Mouse (Mus musculus) midbrain, embryonic 10.5 days (tissue): ENCODE results near the gene Nudcd3. TPM values are rescaled to one million over a fixed set of nuclear protein-coding genes. Genes with fewer than 3 reads are reported as not detected.

Experiments used
- DNase-seq: peaks from one replicate; pipeline ENCODE4 v3.0.0-alpha.2; 2017; ENCODE audit warnings: low spot score
- H3K27ac ChIP-seq: fragments of 300-500 bp; sonication (generic); replicated peaks from 2 replicates; pipeline ENCODE4 v1.5.1; 2016; ENCODE audit warnings: mild to moderate bottlenecking
- H3K27me3 ChIP-seq: fragments of 300-500 bp; sonication (generic); 2 replicates; pipeline ENCODE4 v1.6.1; 2016; ENCODE audit warnings: low read depth, mild to moderate bottlenecking; ENCODE audit not compliant: poor library complexity, severe bottlenecking
- H3K36me3 ChIP-seq: fragments of 300-500 bp; sonication (generic); 2 replicates; pipeline ENCODE4 v1.6.1; 2016; ENCODE audit warnings: mild to moderate bottlenecking, moderate library complexity
- H3K4me1 ChIP-seq: fragments of 300-500 bp; sonication (generic); 2 replicates; pipeline ENCODE4 v1.6.1; 2016
- H3K4me3 ChIP-seq: fragments of 300-500 bp; sonication (generic); 2 replicates; pipeline ENCODE4 v1.5.1; 2016; ENCODE audit warnings: mild to moderate bottlenecking, moderate library complexity
- H3K9me3 ChIP-seq: fragments of 300-500 bp; sonication (generic); replicated peaks from 2 replicates; pipeline ENCODE4 v1.6.1; 2016; ENCODE audit warnings: mild to moderate bottlenecking
- WGBS: fragments of 180-500 bp; shearing (Covaris S2); methylation state at CpG from one replicate; pipeline ENCODE4 v1.1.7; 2016; 5-methylcytosine and 5-hydroxymethylcytosine counted together
- polyA plus RNA-seq: library from polyadenylated mRNA; unstranded; fragments of >200 nt; fragmentation: Nextera tagmentation; extraction: Ambion mirVana; gene quantifications from 2 replicates; pipeline ENCODE4 v1.2.1, GENCODE M21; 2016

Gene Nudcd3
- polyA plus RNA-seq, 1 experiment from 2014 or later: 52.0 TPM

DNA sequence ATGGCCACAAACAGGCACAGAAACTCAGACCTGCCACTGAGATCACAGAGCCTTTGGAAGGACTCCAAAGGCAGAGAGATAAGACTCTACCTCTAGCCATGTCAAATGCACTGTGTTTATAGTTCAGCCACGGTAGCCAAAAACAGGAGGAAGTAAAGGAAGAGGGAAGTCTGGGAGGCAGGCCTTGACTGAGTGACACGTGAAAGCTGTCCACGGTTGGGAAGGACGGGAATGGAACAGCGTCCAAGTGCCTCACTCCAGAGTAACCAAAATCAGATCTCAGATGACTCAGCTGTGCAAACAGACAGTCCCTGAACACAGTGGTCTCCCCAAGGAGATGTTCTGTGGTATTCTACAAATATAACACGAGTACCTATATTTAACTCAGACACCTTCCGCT is 25.5 kb downstream of the Nudcd3 start:
- Histone ChIP-seq H3K27me3 (no peaks in the 10 kb centered on the region), H3K4me1 (peaks cover 26% of the 10 kb centered on the region), H3K9me3 (no peaks in the 10 kb centered on the region), H3K36me3 (0 out of 2 replicates have a peak, but pooled peaks cover 3% of the 10 kb centered on the region), H3K4me3 (no peak overlapping the region), H3K27ac (no peak overlapping the region)
- no peak for DNase-seq
- WGBS: 85% methylated on average over 7 of the region's 7 CpGs

DNA sequence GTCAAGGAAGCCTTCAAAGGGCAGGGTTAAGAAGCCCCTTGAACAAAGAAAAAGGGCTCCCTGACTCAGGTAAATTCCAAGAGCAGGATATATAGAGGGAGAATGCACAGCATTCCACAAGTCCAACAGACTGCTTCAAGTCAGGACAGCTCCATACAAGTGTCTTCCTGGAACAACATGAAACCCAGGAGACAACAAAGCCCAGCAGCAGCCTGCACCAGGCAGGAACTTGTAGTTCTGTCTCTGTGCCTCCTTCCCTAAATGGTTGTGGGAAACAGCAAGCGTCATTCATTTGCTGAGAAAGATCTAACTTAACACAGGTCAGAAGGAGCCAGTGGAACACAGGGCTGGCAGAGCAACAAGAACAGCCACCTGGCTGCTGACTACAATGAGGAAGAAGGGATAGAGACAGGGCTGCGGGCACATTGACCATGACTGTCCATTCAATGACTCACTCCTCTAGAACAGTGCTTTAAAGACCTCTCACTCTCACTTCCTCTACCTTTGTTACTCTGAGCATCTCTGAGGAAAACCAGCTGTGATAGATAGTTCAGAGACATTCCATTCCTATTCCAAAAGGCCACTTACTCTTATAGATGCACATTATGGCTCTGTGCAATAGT is 31.1 kb downstream of the Nudcd3 start:
- Histone ChIP-seq H3K36me3 (0 out of 2 replicates have a peak, but pooled peaks cover 3% of the 10 kb centered on the region), H3K27ac (no peak overlapping the region), H3K9me3 (no peaks in the 10 kb centered on the region), H3K4me1 (no peaks in the 10 kb centered on the region), H3K27me3 (no peaks in the 10 kb centered on the region), H3K4me3 (no peak overlapping the region)
- no peak for DNase-seq
- 96% methylated on average over 2 of the region's 2 CpGs for WGBS

DNA sequence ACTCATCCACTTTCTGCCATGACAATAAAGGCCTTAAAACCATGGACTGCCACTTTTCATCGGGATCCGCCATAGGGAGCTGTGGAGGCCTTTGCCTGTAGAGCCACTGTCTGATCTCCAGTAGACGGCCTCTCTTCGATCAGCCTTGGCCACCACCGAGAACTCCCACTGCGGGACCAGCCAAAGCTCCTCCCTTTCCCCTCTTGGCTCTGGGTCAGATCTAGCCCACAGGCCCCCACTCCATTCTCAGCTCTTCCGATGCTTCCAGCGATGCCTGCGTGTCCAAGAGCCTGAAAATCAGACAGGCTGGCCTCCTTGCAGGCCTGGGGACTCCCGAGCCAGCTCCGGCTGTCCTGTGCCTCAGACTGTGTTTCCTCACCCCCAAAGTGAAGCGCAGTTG is 33.9 kb downstream of the Nudcd3 start:
- Histone ChIP-seq H3K27me3 (no peaks in the 10 kb centered on the region), H3K9me3 (no peaks in the 10 kb centered on the region), H3K27ac (no peak overlapping the region), H3K4me1 (no peaks in the 10 kb centered on the region), H3K36me3 (no peaks in the 10 kb centered on the region), H3K4me3 (no peak overlapping the region)
- DNase-seq: no peak
- WGBS: 93% methylated on average over 12 of the region's 12 CpGs

DNA sequence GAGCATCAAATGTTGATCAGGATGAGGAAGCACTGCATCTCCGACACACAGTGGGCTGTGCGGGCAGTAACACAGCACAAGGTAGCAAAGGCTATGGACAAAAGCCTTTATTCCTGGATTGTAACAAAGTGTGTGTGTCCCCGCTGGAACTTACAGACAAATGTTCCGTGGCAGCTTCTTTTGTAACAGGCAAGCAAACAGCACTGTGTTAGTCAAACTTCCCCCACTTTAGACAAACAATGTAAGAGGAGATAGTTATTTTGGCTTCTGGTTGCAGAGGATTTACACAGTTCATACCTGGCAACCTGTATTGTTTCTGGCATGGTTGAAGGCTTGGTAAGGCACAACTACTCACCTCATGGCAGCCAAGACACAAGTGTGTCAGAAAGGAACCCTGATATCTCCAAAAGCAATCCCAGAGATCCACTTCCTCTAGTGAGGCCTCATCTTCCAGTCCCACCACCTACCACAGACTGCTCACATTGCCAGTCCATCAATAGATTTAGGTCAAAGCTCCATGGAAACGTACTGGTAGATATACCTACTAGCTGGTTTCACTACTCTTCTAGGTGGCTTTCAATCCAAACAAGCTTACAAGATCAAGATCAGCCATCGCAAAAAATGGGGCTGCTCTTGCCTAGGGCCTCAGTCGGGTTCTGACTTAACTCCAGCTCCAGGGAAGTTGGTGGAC is 34.7 kb downstream of the Nudcd3 start:
- H3K4me3 ChIP-seq: no peak overlapping the region
- H3K9me3 ChIP-seq: no peaks in the 10 kb centered on the region
- no peaks in the 10 kb centered on the region for H3K36me3 ChIP-seq
- DNase-seq: no peak
- H3K4me1 ChIP-seq: no peaks in the 10 kb centered on the region
- WGBS: 90% methylated on average over 7 of the region's 7 CpGs
- H3K27ac ChIP-seq: no peak overlapping the region
- H3K27me3 ChIP-seq: no peaks in the 10 kb centered on the region

DNA sequence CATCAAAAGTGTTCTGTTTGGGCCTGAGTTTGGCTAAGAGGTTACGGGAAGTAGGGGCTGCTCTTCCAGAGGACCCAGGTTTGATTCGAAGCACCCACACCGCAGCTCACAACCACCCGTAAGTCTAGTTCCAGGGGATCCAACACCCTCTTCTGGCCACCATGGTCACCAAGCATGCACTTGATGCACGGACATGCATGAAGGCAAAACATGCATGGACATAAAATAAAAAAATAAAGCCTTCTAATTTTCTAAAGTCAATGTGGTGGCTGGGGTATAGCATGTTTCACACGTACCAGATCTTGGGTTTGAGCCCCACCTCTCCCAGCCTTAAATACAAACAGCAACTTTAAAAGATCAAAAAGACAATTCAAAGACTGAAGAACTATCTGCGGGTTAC is 35.4 kb downstream of the Nudcd3 start:
- WGBS: 96% methylated on average over 7 of the region's 7 CpGs
- Histone ChIP-seq H3K27ac (no peak overlapping the region), H3K36me3 (no peaks in the 10 kb centered on the region), H3K27me3 (no peaks in the 10 kb centered on the region), H3K4me1 (no peaks in the 10 kb centered on the region), H3K9me3 (no peaks in the 10 kb centered on the region), H3K4me3 (no peak overlapping the region)
- no peak for DNase-seq

DNA sequence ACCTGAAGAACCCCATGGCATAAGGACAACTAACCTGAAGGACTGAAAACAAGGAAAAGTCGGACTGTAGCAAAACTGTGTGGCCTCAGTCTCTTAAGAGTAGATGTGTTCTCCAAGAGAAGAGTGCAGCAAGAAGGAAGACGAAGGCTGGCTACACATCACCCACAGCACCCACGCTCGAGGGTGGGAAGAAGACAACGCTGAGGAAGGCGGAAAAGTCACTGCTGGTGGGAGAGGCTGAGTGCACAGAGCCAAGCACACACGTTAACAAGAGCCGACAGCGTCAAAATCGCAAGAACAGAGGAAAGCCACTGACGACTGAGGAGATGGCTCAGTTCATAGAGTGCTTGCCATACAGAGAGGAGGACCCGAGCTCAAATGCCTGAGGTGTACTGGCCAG is 36.5 kb downstream of the Nudcd3 start:
- Histone ChIP-seq H3K27me3 (no peaks in the 10 kb centered on the region), H3K36me3 (no peaks in the 10 kb centered on the region), H3K4me1 (no peaks in the 10 kb centered on the region), H3K9me3 (no peaks in the 10 kb centered on the region), H3K27ac (no peak overlapping the region), H3K4me3 (no peak overlapping the region)
- 95% methylated on average over 12 of the region's 12 CpGs for WGBS
- DNase-seq: no peak

DNA sequence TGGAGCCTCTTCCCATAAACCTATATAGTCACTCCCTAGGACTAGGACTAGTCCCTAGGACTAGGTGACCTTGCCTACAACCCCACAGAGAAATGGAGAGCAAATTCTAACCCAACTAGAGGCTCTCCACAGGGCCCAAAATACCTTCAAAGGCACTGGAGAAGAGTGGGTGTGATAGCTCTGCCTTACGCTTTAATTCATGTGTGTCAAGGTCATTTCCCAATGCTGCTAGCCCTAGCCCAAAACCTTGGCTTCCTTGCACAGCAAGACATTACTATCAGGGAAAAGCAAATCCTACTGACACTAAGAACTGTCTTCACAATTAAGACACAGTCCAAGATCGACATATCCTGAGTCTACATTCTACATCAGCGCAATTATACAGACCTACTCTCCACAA is 37.2 kb downstream of the Nudcd3 start:
- 94% methylated on average over 3 of the region's 3 CpGs for WGBS
- H3K4me1 ChIP-seq: no peaks in the 10 kb centered on the region
- no peak overlapping the region for H3K4me3 ChIP-seq
- H3K27ac ChIP-seq: no peak overlapping the region
- DNase-seq: no peak
- H3K36me3 ChIP-seq: no peaks in the 10 kb centered on the region
- no peaks in the 10 kb centered on the region for H3K9me3 ChIP-seq
- H3K27me3 ChIP-seq: no peaks in the 10 kb centered on the region

DNA sequence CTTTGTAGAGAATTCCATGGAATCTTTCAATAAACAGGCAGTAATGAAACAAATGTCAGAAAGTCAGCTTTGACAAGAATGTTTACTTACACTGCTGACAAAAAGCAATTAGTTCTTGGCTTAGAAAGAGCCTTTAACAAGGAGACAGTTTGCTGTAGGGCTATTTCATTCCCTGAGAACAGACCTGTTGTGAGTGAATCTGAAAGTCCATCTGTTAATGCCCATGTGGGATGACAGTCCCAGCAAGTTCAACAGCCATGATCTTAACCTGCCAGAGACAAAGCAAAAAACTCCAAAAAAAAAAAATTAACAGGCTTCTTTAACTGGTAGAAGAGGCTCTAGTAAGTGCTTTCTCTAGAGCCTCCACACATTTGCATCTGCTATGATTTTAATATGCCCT is 38.7 kb downstream of the Nudcd3 start:
- Histone ChIP-seq H3K4me3 (no peak overlapping the region), H3K36me3 (no peaks in the 10 kb centered on the region), H3K4me1 (no peaks in the 10 kb centered on the region), H3K27ac (no peak overlapping the region), H3K27me3 (no peaks in the 10 kb centered on the region), H3K9me3 (no peaks in the 10 kb centered on the region)
- no peak for DNase-seq

DNA sequence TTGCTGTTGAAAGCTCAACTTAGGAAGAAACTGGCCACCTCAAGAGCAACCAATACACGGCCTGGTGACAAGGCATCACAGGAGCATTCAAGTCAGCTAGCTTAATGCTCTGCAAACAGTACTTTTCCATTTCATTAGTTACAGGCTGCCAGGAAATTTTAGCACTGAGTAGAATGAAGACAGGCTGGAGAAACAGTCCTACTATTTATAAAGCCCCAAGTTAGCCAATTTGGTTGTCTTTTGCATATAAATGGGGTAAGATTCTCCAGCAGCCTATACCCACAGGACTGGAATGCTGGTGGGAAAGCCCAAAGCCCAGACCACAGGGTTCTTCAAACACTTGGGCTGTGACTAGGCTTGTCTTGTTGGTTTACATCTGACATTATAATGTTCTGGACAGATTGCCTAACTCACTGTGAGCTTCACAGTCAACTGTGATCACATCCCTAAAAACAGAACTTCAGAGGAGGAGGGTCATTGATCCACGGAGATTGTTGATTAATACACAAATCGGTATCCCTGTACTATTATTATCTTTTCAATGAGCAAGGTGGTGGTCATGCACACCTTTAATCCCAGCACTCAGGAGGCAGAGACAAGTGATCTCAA is 39.4 kb downstream of the Nudcd3 start:
- Histone ChIP-seq H3K4me1 (no peaks in the 10 kb centered on the region), H3K36me3 (no peaks in the 10 kb centered on the region), H3K9me3 (no peaks in the 10 kb centered on the region), H3K4me3 (no peak overlapping the region), H3K27ac (no peak overlapping the region), H3K27me3 (no peaks in the 10 kb centered on the region)
- DNase-seq: no peak
- WGBS: 83% methylated on average over 3 of the region's 3 CpGs

DNA sequence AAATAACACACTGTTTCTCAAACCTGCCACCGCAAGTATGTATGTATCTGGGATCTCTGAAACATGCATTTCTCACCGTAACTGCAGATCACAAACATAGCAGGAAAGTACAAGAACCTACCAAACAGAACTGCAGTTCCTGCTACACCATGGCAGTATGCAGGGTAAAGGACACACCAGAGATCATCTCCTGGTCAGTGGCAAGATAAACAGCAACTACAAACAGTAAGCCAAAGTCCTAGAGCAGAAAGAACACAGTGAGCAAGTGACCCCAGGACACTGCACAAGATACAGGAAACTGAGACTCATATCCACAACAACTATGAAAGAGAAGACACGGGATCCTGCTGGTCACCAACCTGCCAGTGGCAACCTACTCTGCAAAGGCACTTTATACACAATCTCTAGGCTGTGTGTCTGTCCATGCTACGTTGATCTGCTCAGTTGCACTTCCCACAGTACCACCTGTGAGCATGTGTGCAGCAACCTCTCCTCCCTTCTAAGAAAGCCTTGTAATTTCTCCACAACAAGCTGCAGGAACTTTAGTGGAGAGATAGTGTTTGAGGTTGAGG is 40.4 kb downstream of the Nudcd3 start:
- no peaks in the 10 kb centered on the region for H3K36me3 ChIP-seq
- no peaks in the 10 kb centered on the region for H3K27me3 ChIP-seq
- H3K4me1 ChIP-seq: no peaks in the 10 kb centered on the region
- no peak overlapping the region for H3K4me3 ChIP-seq
- DNase-seq: no peak
- WGBS: 88% methylated on average over 4 of the region's 4 CpGs
- H3K9me3 ChIP-seq: no peaks in the 10 kb centered on the region
- no peak overlapping the region for H3K27ac ChIP-seq

DNA sequence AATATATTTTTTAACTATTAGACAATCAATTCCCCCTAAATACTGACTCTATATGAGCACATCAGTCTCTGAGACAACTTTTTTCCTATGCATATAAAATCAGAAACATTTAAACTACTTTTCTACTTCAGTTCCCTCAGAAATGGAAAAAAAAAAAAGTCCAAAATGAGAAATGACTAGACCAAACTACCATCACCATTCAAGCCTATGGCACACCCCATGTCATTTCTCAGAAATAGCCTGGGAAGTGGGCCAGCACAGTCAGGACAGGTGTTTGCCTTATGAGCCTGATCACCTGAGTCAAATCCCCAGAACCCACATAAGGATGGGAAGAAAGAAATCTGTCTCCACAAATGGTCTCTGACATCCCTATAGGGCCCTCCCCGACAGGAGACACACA is 41.7 kb downstream of the Nudcd3 start:
- no peak for DNase-seq
- H3K9me3 ChIP-seq: no peaks in the 10 kb centered on the region
- H3K4me3 ChIP-seq: no peak overlapping the region
- H3K4me1 ChIP-seq: peaks cover 8% of the 10 kb centered on the region; the same call in 1 of the 2 replicates
- no peaks in the 10 kb centered on the region for H3K36me3 ChIP-seq
- H3K27me3 ChIP-seq: no peaks in the 10 kb centered on the region
- H3K27ac ChIP-seq: no peak overlapping the region
- WGBS: 91% methylated on average over 1 of the region's 1 CpGs

DNA sequence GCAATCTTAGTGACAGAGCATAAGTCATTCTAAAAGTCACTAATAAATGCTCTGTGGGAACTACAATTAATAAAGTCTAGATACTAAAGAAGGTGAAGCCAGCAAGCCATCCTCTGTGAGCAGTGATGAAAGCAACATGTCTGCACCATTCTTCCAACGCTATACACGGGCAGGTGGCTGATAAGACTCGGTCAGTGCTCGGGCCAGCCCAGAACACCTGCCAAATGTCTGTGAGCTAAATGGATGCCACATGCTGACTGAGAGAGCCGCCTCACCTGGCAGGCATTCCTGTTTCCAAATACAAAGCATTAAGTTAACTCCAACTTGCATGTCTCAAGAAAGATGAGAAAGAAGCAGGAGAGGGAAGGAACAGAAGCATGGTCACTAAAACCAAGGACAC is 43.1 kb downstream of the Nudcd3 start:
- Histone ChIP-seq H3K9me3 (no peaks in the 10 kb centered on the region), H3K36me3 (no peaks in the 10 kb centered on the region), H3K4me1 (peaks cover 8% of the 10 kb centered on the region; the same call in 1 of the 2 replicates), H3K4me3 (no peak overlapping the region), H3K27ac (no peak overlapping the region), H3K27me3 (no peaks in the 10 kb centered on the region)
- WGBS: 96% methylated on average over 5 of the region's 5 CpGs
- no peak for DNase-seq

DNA sequence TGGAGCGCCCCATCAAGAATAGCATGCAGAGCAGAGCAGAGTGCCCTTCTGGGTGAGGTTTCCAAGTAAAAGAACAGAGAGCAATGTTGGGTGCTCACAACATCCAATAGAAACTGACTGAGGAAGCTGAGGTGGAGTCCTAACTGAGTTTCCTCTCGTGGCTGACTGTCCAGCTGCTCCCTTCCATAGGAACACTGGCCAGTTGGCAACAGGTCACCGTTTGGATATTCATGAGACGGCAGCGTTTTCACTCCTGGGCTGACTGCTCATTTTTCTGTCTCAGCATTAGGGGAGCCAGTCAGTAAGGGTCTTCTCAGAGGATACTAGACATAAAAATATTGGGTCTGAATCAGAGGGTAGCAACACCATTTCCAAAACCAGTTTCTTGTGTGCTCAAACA is 43.6 kb downstream of the Nudcd3 start:
- no peak for DNase-seq
- Histone ChIP-seq H3K27me3 (no peaks in the 10 kb centered on the region), H3K27ac (no peak overlapping the region), H3K9me3 (no peaks in the 10 kb centered on the region), H3K4me3 (no peak overlapping the region), H3K36me3 (no peaks in the 10 kb centered on the region), H3K4me1 (peaks cover 8% of the 10 kb centered on the region; the same call in 1 of the 2 replicates)
- WGBS: 87% methylated on average over 5 of the region's 5 CpGs
